Mouse (Mus musculus): ENCODE measurements around the gene Pnma3. TPM values are rescaled to one million over a fixed set of nuclear protein-coding genes. Genes with fewer than 3 reads are reported as not detected.

Gene Pnma3
- polyA plus RNA-seq, 1 experiment: not detected

Other genes starting within 250 kb of the Pnma3 start
- not detected in 2 replicates for gene Gabrq, start 239.6 kb upstream of the Pnma3 start, polyA plus RNA-seq (2011; ENCODE audit: insufficient read length, low read depth, missing spikeins)
- gene Cetn2, start 146.4 kb upstream of the Pnma3 start, polyA plus RNA-seq (2011; ENCODE audit: insufficient read length, low read depth, missing spikeins): 30.5 and 32.0 TPM in 2 replicates
- gene Nsdhl, start 146.2 kb upstream of the Pnma3 start, polyA plus RNA-seq (2011; ENCODE audit: insufficient read length, low read depth, missing spikeins): 36.8 and 43.6 TPM in 2 replicates
- 0.78 and 2.7 TPM in 2 replicates for gene Zfp185, start 77.4 kb upstream of the Pnma3 start, polyA plus RNA-seq (2011; ENCODE audit: insufficient read length, low read depth, missing spikeins)
- not detected in 2 replicates for gene Pnma5, start 27.7 kb upstream of the Pnma3 start, polyA plus RNA-seq (2011; ENCODE audit: insufficient read length, low read depth, missing spikeins)
- gene Xlr4a, start 17.7 kb downstream of the Pnma3 start, polyA plus RNA-seq (2011; ENCODE audit: insufficient read length, low read depth, missing spikeins): not detected in 2 replicates
- 0.67 TPM in 1 of 2 replicates, not detected in the other for gene Xlr3a, start 32.3 kb downstream of the Pnma3 start, polyA plus RNA-seq (2011; ENCODE audit: insufficient read length, low read depth, missing spikeins)
- not detected in 2 replicates for gene Gm14685, start 52.3 kb downstream of the Pnma3 start, polyA plus RNA-seq (2011; ENCODE audit: insufficient read length, low read depth, missing spikeins)
- not detected in 2 replicates for gene Xlr5b, start 84.0 kb downstream of the Pnma3 start, polyA plus RNA-seq (2011; ENCODE audit: insufficient read length, low read depth, missing spikeins)
- gene DXBay18, start 84.7 kb downstream of the Pnma3 start, polyA plus RNA-seq (2011; ENCODE audit: insufficient read length, low read depth, missing spikeins): not detected in 2 replicates
- gene Spin2d, start 112.2 kb downstream of the Pnma3 start, polyA plus RNA-seq (2011; ENCODE audit: insufficient read length, low read depth, missing spikeins): not detected in 2 replicates
- 2.5 and 2.9 TPM in 2 replicates for gene Xlr3b, start 127.4 kb downstream of the Pnma3 start, polyA plus RNA-seq (2011; ENCODE audit: insufficient read length, low read depth, missing spikeins)
- not detected in 2 replicates for gene Xlr4b, start 149.5 kb downstream of the Pnma3 start, polyA plus RNA-seq (2011; ENCODE audit: insufficient read length, low read depth, missing spikeins)
- gene F8a, start 163.5 kb downstream of the Pnma3 start, polyA plus RNA-seq (2011; ENCODE audit: insufficient read length, low read depth, missing spikeins): 2.8 and 4.0 TPM in 2 replicates
- gene Xlr4c, start 178.3 kb downstream of the Pnma3 start, polyA plus RNA-seq (2011; ENCODE audit: insufficient read length, low read depth, missing spikeins): not detected in 2 replicates
- gene Xlr3c, start 200.6 kb downstream of the Pnma3 start, polyA plus RNA-seq (2011; ENCODE audit: insufficient read length, low read depth, missing spikeins): not detected in 2 replicates
- not detected in 2 replicates for gene Xlr5a, start 228.2 kb downstream of the Pnma3 start, polyA plus RNA-seq (2011; ENCODE audit: insufficient read length, low read depth, missing spikeins)
- gene Xlr5c, start 228.2 kb downstream of the Pnma3 start, polyA plus RNA-seq (2011; ENCODE audit: insufficient read length, low read depth, missing spikeins): not detected in 2 replicates